Mouse (Mus musculus): ENCODE measurements at regions not wholly inside any gene's neighbourhood (a gene's known extent, or its start where the extent isn't known, plus 50 kb on each side); places are given as distances from the start of the nearest gene placed in this dataset.

- Histone ChIP-seq H3K9me3 (replicated peaks; ENCODE audit: control insufficient read depth, low read length) (no peaks in the 10 kb centered on the region), H3K4me1 (ENCODE audit: control insufficient read depth, insufficient read depth, low read length) (peaks cover 3% of the 10 kb centered on the region; the same call in 1 of the 2 replicates), H3K9ac (ENCODE audit: low read depth, low read length) (no peak overlapping the region), H3K27ac (ENCODE audit: low read depth, low read length) (no peak overlapping the region), H3K27me3 (ENCODE audit: control insufficient read depth, insufficient read depth, low read length) (no peaks in the 10 kb centered on the region), H3K36me3 (ENCODE audit: control insufficient read depth, insufficient read depth, low read length) (no peaks in the 10 kb centered on the region), H3K4me2 (no peak overlapping the region), H3K4me3 (ENCODE audit: low read depth, low read length) (no peak overlapping the region)
- 88% methylated on average over 1 of the region's 1 CpGs for WGBS (ENCODE audit: insufficient replicate concordance)
- no peak for ATAC-seq (replicated peaks; ENCODE audit: insufficient number of reproducible peaks, low FRiP score, low TSS enrichment)
Measured at GRCm38 (mm10) chr12:12436379-12436778, 174.4 kb downstream of the Fam49a start.

- Histone ChIP-seq H3K9ac (ENCODE audit: low read depth, low read length) (no peak overlapping the region), H3K4me2 (no peak overlapping the region), H3K36me3 (ENCODE audit: control insufficient read depth, insufficient read depth, low read length) (no peaks in the 10 kb centered on the region), H3K4me1 (ENCODE audit: control insufficient read depth, insufficient read depth, low read length) (no peaks in the 10 kb centered on the region), H3K27ac (ENCODE audit: low read depth, low read length) (no peak overlapping the region), H3K27me3 (ENCODE audit: control insufficient read depth, insufficient read depth, low read length) (no peaks in the 10 kb centered on the region), H3K4me3 (ENCODE audit: low read depth, low read length) (no peak overlapping the region), H3K9me3 (replicated peaks; ENCODE audit: control insufficient read depth, low read length) (no peaks in the 10 kb centered on the region)
- ATAC-seq (replicated peaks; ENCODE audit: insufficient number of reproducible peaks, low FRiP score, low TSS enrichment), result no peak
- WGBS (ENCODE audit: insufficient replicate concordance), result 60% methylated on average over 1 of the region's 1 CpGs
Measured at GRCm38 (mm10) chr12:12432597-12432996, 170.7 kb downstream of the Fam49a start.
